Mouse (Mus musculus) liver, postnatal 0 days (tissue): ENCODE results near the gene Tnnt3.

ENCODE experiments used
- CTCF ChIP-seq: sonication (generic); IDR thresholded peaks from 2 replicates; pipeline ENCODE4 v1.5.1; 2016; ENCODE audit warnings: antibody characterized with exemption, low read depth
- EP300 ChIP-seq: IDR thresholded peaks from 2 replicates; pipeline ENCODE4 v1.6.1; 2016; ENCODE audit warnings: antibody characterized with exemption, low read depth, mild to moderate bottlenecking

GRCm38 (mm10) chr7:142517531-142517930 is 18.9 kb downstream of the Tnnt3 start:
- no peak for TF ChIP-seq CTCF
- TF ChIP-seq EP300: no peak
